Mouse (Mus musculus) cerebellum, adult 2 months (tissue): ENCODE measurements around the gene Elobl.

Experiments used
- CTCF ChIP-seq: fragments of 200-500 bp; IDR thresholded peaks from 2 replicates; pipeline ENCODE4 v1.5.1; 2011; ENCODE audit warnings: low read depth, mild to moderate bottlenecking, control low read depth, low read length, moderate library complexity, borderline replicate concordance; ENCODE audit not compliant: insufficient read depth
- POLR2A ChIP-seq: fragments of 200-500 bp; IDR thresholded peaks from 2 replicates; pipeline ENCODE4 v1.6.1; 2011; ENCODE audit warnings: low read length, control low read depth, borderline replicate concordance; ENCODE audit not compliant: insufficient read depth

GRCm38 (mm10) chr11:89002068-89002467 lies 35.3 kb upstream of the Elobl start:
- TF ChIP-seq CTCF (no peak), POLR2A (no peak)
